Mouse (Mus musculus) cerebellum, adult 2 months (tissue): Measurements from ENCODE around the gene Fam20a.

Experiments
- CTCF ChIP-seq: fragments of 200-500 bp; IDR thresholded peaks from 2 replicates; pipeline ENCODE4 v1.5.1; 2011; ENCODE audit warnings: low read depth, mild to moderate bottlenecking, control low read depth, low read length, moderate library complexity, borderline replicate concordance; ENCODE audit not compliant: insufficient read depth
- POLR2A ChIP-seq: fragments of 200-500 bp; IDR thresholded peaks from 2 replicates; pipeline ENCODE4 v1.6.1; 2011; ENCODE audit warnings: low read length, control low read depth, borderline replicate concordance; ENCODE audit not compliant: insufficient read depth

DNA sequence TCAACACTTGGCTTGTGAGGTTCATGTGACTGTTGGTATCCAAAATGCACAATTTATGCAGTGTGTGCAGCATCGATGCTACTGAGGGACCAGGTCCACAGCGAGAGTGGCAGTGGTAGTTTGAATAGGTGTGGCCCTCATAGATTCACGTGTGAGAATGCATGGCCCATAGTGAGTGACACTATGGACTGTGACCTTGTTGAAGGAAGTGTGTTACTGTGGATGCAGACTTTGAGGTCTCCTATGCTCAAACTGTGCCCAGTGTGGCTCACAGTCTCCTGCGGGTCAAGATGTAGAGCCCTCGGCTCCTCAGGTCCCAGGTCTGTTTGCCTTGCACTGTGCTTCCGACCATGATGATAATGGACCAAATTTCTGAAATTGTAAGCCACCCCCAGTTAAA is 39.9 kb downstream of the Fam20a start:
- TF ChIP-seq CTCF, result no peak
- no peak for TF ChIP-seq POLR2A
